Mouse (Mus musculus): ENCODE data around the gene Tm4sf4.

Tm4sf4 gene

GRCm38 (mm10) chr3:57480640-57481039 is 55.5 kb downstream of the Tm4sf4 start:
- no peak for DNase-seq

- no peak for DNase-seq
Measured at GRCm38 (mm10) chr3:57481981-57482380, 56.9 kb downstream of the Tm4sf4 start.

GRCm38 (mm10) chr3:57486068-57486467 is 61.0 kb downstream of the Tm4sf4 start:
- DNase-seq = no peak

GRCm38 (mm10) chr3:57487455-57488153 is 62.5 kb downstream of the Tm4sf4 start:
- DNase-seq = peak; percentile 7
